Comparison of ENCODE assay signal across 9 mouse cellular contexts in the genomic region with DNA sequence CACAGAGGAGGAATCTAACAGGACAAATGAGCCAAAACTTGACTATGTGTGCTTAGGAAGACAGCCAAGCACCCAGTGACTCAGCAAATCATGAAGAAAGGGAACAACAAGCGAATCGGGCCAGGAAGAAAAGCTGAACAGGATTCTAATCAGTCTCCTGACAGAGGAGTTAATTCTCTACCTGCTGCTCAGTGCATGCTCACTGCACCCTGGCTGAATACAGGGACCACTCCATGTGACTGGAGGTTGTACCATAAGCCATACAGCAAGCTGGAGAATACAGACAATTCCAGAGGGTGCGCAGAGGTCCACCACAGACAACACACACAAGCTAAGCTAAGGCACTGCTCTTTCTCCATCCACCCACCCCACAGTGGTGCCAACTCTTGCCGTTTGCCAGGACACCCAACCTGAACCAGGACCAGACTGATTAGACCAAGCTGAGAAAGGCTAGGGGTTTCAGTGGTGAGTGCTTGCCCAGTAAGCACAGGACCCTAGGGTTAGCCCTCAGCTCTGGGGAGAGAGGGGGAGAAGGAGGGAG. TPM values are rescaled to one million over a fixed set of nuclear protein-coding genes. Genes with fewer than 3 reads are reported as not detected.
A peak's percentile ranks its signal among the peaks of the same experiment; 100 is the strongest.
DNase-seq lines count a peak whose midpoint lies in the region; ATAC-seq and TF ChIP-seq lines count a peak whose summit lies in the region.
"Had no signal": no experiment of that assay in that cellular context is flagged by ENCODE, and none has a peak within 500 bp of the region (broad histone marks: within the 10 kb centered on the region; RNA-seq: fewer than 3 reads in every experiment).

No protein-coding gene starts in this region.

- peaks cover 13% of the 10 kb centered on the region for H3K4me1 ChIP-seq in embryonic facial prominence, embryonic 13.5 days
- peaks cover 18% of the 10 kb centered on the region for H3K4me1 ChIP-seq in embryonic facial prominence, embryonic 10.5 days
- H3K4me1 ChIP-seq in lung, embryonic 14.5 days (ENCODE audit: insufficient read depth), result peaks cover 2% of the 10 kb centered on the region

- no peak overlapping the region for H3K27ac ChIP-seq in embryonic facial prominence, embryonic 13.5 days
- H3K27ac ChIP-seq in embryonic facial prominence, embryonic 10.5 days (replicated peaks), result no peak overlapping the region
- no peak overlapping the region for H3K27ac ChIP-seq in lung, embryonic 14.5 days (ENCODE audit: low read depth)
- H3K27ac ChIP-seq: heart, embryonic 13.5 days had no signal

- no peak overlapping the region for H3K4me2 ChIP-seq in embryonic facial prominence, embryonic 13.5 days
- H3K4me2 ChIP-seq in lung, embryonic 14.5 days, result no peak overlapping the region
- H3K4me2 ChIP-seq: heart, embryonic 13.5 days had no signal

- no peaks in the 10 kb centered on the region for H3K27me3 ChIP-seq in embryonic facial prominence, embryonic 13.5 days
- H3K27me3 ChIP-seq in embryonic facial prominence, embryonic 10.5 days (replicated peaks; ENCODE audit: low read depth, poor library complexity, severe bottlenecking), result no peaks in the 10 kb centered on the region; the same call in 1 of the 2 replicates
- H3K27me3 ChIP-seq in lung, embryonic 14.5 days (ENCODE audit: insufficient read depth, low read length), result no peaks in the 10 kb centered on the region

- H3K36me3 ChIP-seq in embryonic facial prominence, embryonic 13.5 days, result no peaks in the 10 kb centered on the region
- H3K36me3 ChIP-seq in embryonic facial prominence, embryonic 10.5 days (replicated peaks), result no peaks in the 10 kb centered on the region
- no peaks in the 10 kb centered on the region for H3K36me3 ChIP-seq in lung, embryonic 14.5 days (ENCODE audit: insufficient read depth)
- H3K36me3 ChIP-seq: heart, embryonic 13.5 days had no signal

- H3K4me3 ChIP-seq in embryonic facial prominence, embryonic 13.5 days, result no peak overlapping the region
- H3K4me3 ChIP-seq in embryonic facial prominence, embryonic 10.5 days, result no peak overlapping the region
- H3K4me3 ChIP-seq in lung, embryonic 14.5 days (ENCODE audit: low read depth, low read length), result no peak overlapping the region
- H3K4me3 ChIP-seq: heart, embryonic 13.5 days had no signal

- WGBS in embryonic facial prominence, embryonic 13.5 days, result 86% methylated on average over 4 of the region's 4 CpGs
- 88% methylated on average over 4 of the region's 4 CpGs for WGBS in embryonic facial prominence, embryonic 10.5 days
- WGBS in lung, embryonic 14.5 days, result 67% methylated on average over 4 of the region's 4 CpGs

- DNase-seq in embryonic facial prominence, embryonic 10.5 days (ENCODE audit: low spot score), result no peak
- DNase-seq in MEL-GATA-1-ER (ENCODE audit: extremely low read depth, low read depth), result peak; percentile 73
- peak; percentile 79 for DNase-seq in gastrocnemius, adult 18-20 months (ENCODE audit: low spot score)
- peak; percentile 73 for DNase-seq in kidney, postnatal 14 days
- DNase-seq in lung, embryonic 14.5 days, result peak; percentile 21
- no peak for DNase-seq in cerebellum, adult 9-10 months

- H3K9me3 ChIP-seq in embryonic facial prominence, embryonic 13.5 days, result no peaks in the 10 kb centered on the region
- H3K9me3 ChIP-seq in embryonic facial prominence, embryonic 10.5 days, result no peaks in the 10 kb centered on the region
- H3K9me3 ChIP-seq in lung, embryonic 14.5 days (ENCODE audit: low read depth, low read length), result no peaks in the 10 kb centered on the region
- H3K9me3 ChIP-seq: heart, embryonic 13.5 days had no signal

- H3K9ac ChIP-seq in embryonic facial prominence, embryonic 13.5 days, result 0 out of 2 replicates have a peak overlapping the region, but pooled peaks have one; percentile 16
- no peak overlapping the region for H3K9ac ChIP-seq in lung, embryonic 14.5 days
- H3K9ac ChIP-seq: heart, embryonic 13.5 days had no signal

- TF ChIP-seq CTCF in lung, embryonic 14.5 days (IDR thresholded peaks at IDR 0.05; ENCODE audit: low read depth), result no peak

- no peak for ATAC-seq in embryonic facial prominence, embryonic 13.5 days (ENCODE audit: insufficient number of reproducible peaks, insufficient read depth, low FRiP score, low TSS enrichment, low read depth)
- no peak for ATAC-seq in lung, embryonic 14.5 days (ENCODE audit: insufficient read depth)
- ATAC-seq in megakaryocyte progenitor cell, adult 5-6 weeks (replicated peaks; ENCODE audit: poor library complexity), result no peak

RNA-seq across cellular contexts. Expression of a gene that starts 4.4 kb away (rescaled TPM):
- polyA plus RNA-seq in embryonic facial prominence, embryonic 13.5 days (2015; fragmentation: Nextera tagmentation; extraction: Ambion mirVana), result 83.2 and 113 TPM in 2 replicates
- 32.4 and 35.2 TPM in 2 replicates for polyA plus RNA-seq in embryonic facial prominence, embryonic 10.5 days (2016; fragmentation: Nextera tagmentation; extraction: Ambion mirVana)
- 100 to 1,000 TPM; 201 to 229 TPM for total RNA-seq in gastrocnemius, adult 18-20 months (2021)
- polyA plus RNA-seq in lung, embryonic 14.5 days (2014; fragmentation: Nextera tagmentation; extraction: Ambion mirVana), result 38.1 and 42.5 TPM in 2 replicates
- 1,143 and 1,246 TPM in 2 replicates for total RNA-seq in megakaryocyte progenitor cell, adult 5-6 weeks (2015)
- 511 and 599 TPM in 2 replicates for total RNA-seq in megakaryocyte progenitor cell, adult 5-6 weeks (2017)

RNA-seq across cellular contexts. Expression of a gene that starts 27.1 kb away (rescaled TPM):
- polyA plus RNA-seq in embryonic facial prominence, embryonic 13.5 days (2015; fragmentation: Nextera tagmentation; extraction: Ambion mirVana), result 42.0 and 46.6 TPM in 2 replicates
- 21.0 and 21.8 TPM in 2 replicates for polyA plus RNA-seq in embryonic facial prominence, embryonic 10.5 days (2016; fragmentation: Nextera tagmentation; extraction: Ambion mirVana)
- total RNA-seq in gastrocnemius, adult 18-20 months (2021), result 100 to 1,000 TPM in 1 of 2 experiments, 10 to 100 TPM in 1; 95.2 to 129 TPM
- polyA plus RNA-seq in lung, embryonic 14.5 days (2014; fragmentation: Nextera tagmentation; extraction: Ambion mirVana), result 103 and 116 TPM in 2 replicates
- total RNA-seq in megakaryocyte progenitor cell, adult 5-6 weeks (2015), result 2.1 and 2.2 TPM in 2 replicates
- 4.8 and 6.8 TPM in 2 replicates for total RNA-seq in megakaryocyte progenitor cell, adult 5-6 weeks (2017)

RNA-seq across cellular contexts. Expression of a gene that starts 31.3 kb away (rescaled TPM):
- polyA plus RNA-seq in embryonic facial prominence, embryonic 13.5 days (2015; fragmentation: Nextera tagmentation; extraction: Ambion mirVana), result 15.0 and 15.8 TPM in 2 replicates
- polyA plus RNA-seq in embryonic facial prominence, embryonic 10.5 days (2016; fragmentation: Nextera tagmentation; extraction: Ambion mirVana), result 12.9 and 13.2 TPM in 2 replicates
- 10 to 100 TPM; 11.8 to 15.8 TPM for total RNA-seq in gastrocnemius, adult 18-20 months (2021)
- polyA plus RNA-seq in lung, embryonic 14.5 days (2014; fragmentation: Nextera tagmentation; extraction: Ambion mirVana), result 16.0 and 16.8 TPM in 2 replicates
- total RNA-seq in megakaryocyte progenitor cell, adult 5-6 weeks (2015), result 12.5 and 15.8 TPM in 2 replicates
- total RNA-seq in megakaryocyte progenitor cell, adult 5-6 weeks (2017), result 15.1 and 22.1 TPM in 2 replicates

RNA-seq across cellular contexts. Expression of a gene that starts 44.3 kb away (rescaled TPM):
- polyA plus RNA-seq in embryonic facial prominence, embryonic 13.5 days (2015; fragmentation: Nextera tagmentation; extraction: Ambion mirVana), result 0.28 TPM in 1 of 2 replicates, not detected in the other
- not detected in 2 replicates for polyA plus RNA-seq in embryonic facial prominence, embryonic 10.5 days (2016; fragmentation: Nextera tagmentation; extraction: Ambion mirVana)
- not detected for total RNA-seq in gastrocnemius, adult 18-20 months (2021)
- 0.18 and 0.31 TPM in 2 replicates for polyA plus RNA-seq in lung, embryonic 14.5 days (2014; fragmentation: Nextera tagmentation; extraction: Ambion mirVana)
- total RNA-seq in megakaryocyte progenitor cell, adult 5-6 weeks (2015), result not detected in 2 replicates
- total RNA-seq in megakaryocyte progenitor cell, adult 5-6 weeks (2017), result not detected in 2 replicates
- polyA plus RNA-seq: heart, embryonic 13.5 days had no signal

Comparison
In these comparisons a context has a peak if more than half of its experiments do, and no peak if none do; other contexts are left out.
1. DNase-seq: peak in MEL-GATA-1-ER (single experiment), gastrocnemius, adult 18-20 months (single experiment), kidney, postnatal 14 days (single experiment) and lung, embryonic 14.5 days (single experiment); none in embryonic facial prominence, embryonic 10.5 days (single experiment) and cerebellum, adult 9-10 months (single experiment).